12 mouse cellular contexts compared by ENCODE assay signal in genomic region chr14:22090778-22091211, GRCm38 (mm10).
DNase-seq lines count a peak whose midpoint lies in the region; ATAC-seq lines count a peak whose summit lies in the region.
"Had no signal": no experiment of that assay in that cellular context is flagged by ENCODE, and none has a peak within 500 bp of the region (broad histone marks: within the 10 kb centered on the region; RNA-seq: fewer than 3 reads in every experiment).

No protein-coding gene starts in this region.

- H3K4me2 ChIP-seq in kidney, embryonic 16.5 days (replicated peaks; ENCODE audit: low read depth, low read length): 0 out of 2 replicates have a peak overlapping the region, but pooled peaks have one; percentile 5
- H3K4me2 ChIP-seq in neural tube, embryonic 13.5 days: no peak overlapping the region
- H3K4me2 ChIP-seq: embryonic facial prominence, embryonic 15.5 days had no signal

- H3K9me3 ChIP-seq in kidney, embryonic 16.5 days (ENCODE audit: low read length): peaks cover 15% of the 10 kb centered on the region; the same call in 1 of the 2 replicates
- 0 out of 2 replicates have a peak, but pooled peaks cover 2% of the 10 kb centered on the region for H3K9me3 ChIP-seq in neural tube, embryonic 13.5 days
- H3K9me3 ChIP-seq: embryonic facial prominence, embryonic 15.5 days had no signal

- no peaks in the 10 kb centered on the region; the same call in 1 of the 2 replicates for H3K27me3 ChIP-seq in kidney, embryonic 16.5 days (ENCODE audit: insufficient read depth, low read length)
- H3K27me3 ChIP-seq in neural tube, embryonic 13.5 days: no peaks in the 10 kb centered on the region
- H3K27me3 ChIP-seq: embryonic facial prominence, embryonic 15.5 days had no signal

- H3K36me3 ChIP-seq in kidney, embryonic 16.5 days (ENCODE audit: insufficient read depth, low read length): no peaks in the 10 kb centered on the region
- H3K36me3 ChIP-seq in neural tube, embryonic 13.5 days: no peaks in the 10 kb centered on the region
- H3K36me3 ChIP-seq: embryonic facial prominence, embryonic 15.5 days had no signal

- peaks cover 38% of the 10 kb centered on the region for H3K4me1 ChIP-seq in kidney, embryonic 16.5 days (ENCODE audit: insufficient read depth, low read length)
- H3K4me1 ChIP-seq in neural tube, embryonic 13.5 days (replicated peaks): peaks cover 54% of the 10 kb centered on the region

- no peak overlapping the region for H3K9ac ChIP-seq in kidney, embryonic 16.5 days (replicated peaks; ENCODE audit: low read length)
- H3K9ac ChIP-seq in neural tube, embryonic 13.5 days: no peak overlapping the region
- H3K9ac ChIP-seq: embryonic facial prominence, embryonic 15.5 days had no signal

- no peak for DNase-seq in kidney, postnatal 25 days
- peak; percentile 45 for DNase-seq in embryo, embryonic 10 days (ENCODE audit: low spot score)
- peak; percentile 81 for DNase-seq in forelimb bud, embryonic 11.5 days (ENCODE audit: low read depth, low spot score)
- no peak for DNase-seq in layer of hippocampus, adult 11-12 months (ENCODE audit: low spot score)
- no peak for DNase-seq in thymus, postnatal 4 days
- DNase-seq: kidney, adult 11 months; lung, postnatal 36 days; right cerebral cortex, postnatal 4 days had no signal

- peak; percentile 57; the same call in 1 of the 2 replicates for ATAC-seq in kidney, embryonic 16.5 days (ENCODE audit: low FRiP score, low TSS enrichment)
- no peak for ATAC-seq in neural tube, embryonic 13.5 days (ENCODE audit: low read depth)

- WGBS in kidney, embryonic 16.5 days: 13% methylated on average over 5 of the region's 5 CpGs
- WGBS in neural tube, embryonic 13.5 days: 24% methylated on average over 5 of the region's 5 CpGs

- 0 out of 2 replicates have a peak overlapping the region, but pooled peaks have one; percentile 26 for H3K27ac ChIP-seq in kidney, embryonic 16.5 days (ENCODE audit: low read length)
- H3K27ac ChIP-seq in neural tube, embryonic 13.5 days (replicated peaks): peak overlapping the region; percentile 25; the same call in 1 of the 2 replicates
- H3K27ac ChIP-seq: embryonic facial prominence, embryonic 15.5 days; left cerebral cortex, adult 2 months had no signal

- H3K4me3 ChIP-seq in kidney, embryonic 16.5 days (ENCODE audit: low read length): no peak overlapping the region
- H3K4me3 ChIP-seq in neural tube, embryonic 13.5 days: no peak overlapping the region
- H3K4me3 ChIP-seq: embryonic facial prominence, embryonic 15.5 days; left cerebral cortex, adult 2 months had no signal

Comparison
In these comparisons a context has a peak if more than half of its experiments do, and no peak if none do; other contexts are left out.
1. DNase-seq: peak in embryo, embryonic 10 days (single experiment) and forelimb bud, embryonic 11.5 days (single experiment); none in kidney, postnatal 25 days (0 of 2), layer of hippocampus, adult 11-12 months (single experiment) and thymus, postnatal 4 days (single experiment).